Mouse (Mus musculus): ENCODE results near the gene Pla2g4e. TPM values are rescaled to one million over a fixed set of nuclear protein-coding genes. Genes with fewer than 3 reads are reported as not detected.

The Pla2g4e gene
- polyA plus RNA-seq, 1 experiment from 2014 or later, result 0.19 TPM

DNA sequence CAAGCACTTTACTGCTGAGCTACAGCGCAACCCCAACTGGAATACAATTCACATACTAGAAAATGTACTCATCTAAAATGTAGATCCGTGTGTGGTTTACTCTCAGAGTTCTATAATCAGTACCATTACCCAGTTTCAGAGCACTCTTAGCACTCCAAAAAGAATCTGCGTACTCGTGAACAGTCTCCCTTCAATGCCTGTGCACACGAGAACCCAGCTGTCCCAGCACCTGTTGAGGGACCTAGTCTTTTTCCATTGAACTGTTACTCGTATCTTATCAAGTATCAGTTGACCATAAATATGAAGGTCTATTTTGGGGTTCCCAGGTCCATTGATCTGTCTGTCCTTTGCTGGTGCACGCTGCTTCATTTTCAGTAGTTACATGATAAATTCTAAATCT, 95.5 kb downstream of the Pla2g4e start:
- H3K9me3 ChIP-seq, result no peaks in the 10 kb centered on the region
- H3K9ac ChIP-seq (replicated peaks), result no peak overlapping the region
- no peak for ATAC-seq (ENCODE audit: low FRiP score, low read depth)
- no peak overlapping the region for H3K27ac ChIP-seq (replicated peaks)
- H3K4me1 ChIP-seq, result peaks cover 7% of the 10 kb centered on the region
- peaks cover 8% of the 10 kb centered on the region for H3K27me3 ChIP-seq
- H3K36me3 ChIP-seq, result no peaks in the 10 kb centered on the region
- H3K4me3 ChIP-seq, result no peak overlapping the region
- no peak overlapping the region for H3K4me2 ChIP-seq (replicated peaks)
- 90% methylated on average over 7 of the region's 7 CpGs for WGBS

DNA sequence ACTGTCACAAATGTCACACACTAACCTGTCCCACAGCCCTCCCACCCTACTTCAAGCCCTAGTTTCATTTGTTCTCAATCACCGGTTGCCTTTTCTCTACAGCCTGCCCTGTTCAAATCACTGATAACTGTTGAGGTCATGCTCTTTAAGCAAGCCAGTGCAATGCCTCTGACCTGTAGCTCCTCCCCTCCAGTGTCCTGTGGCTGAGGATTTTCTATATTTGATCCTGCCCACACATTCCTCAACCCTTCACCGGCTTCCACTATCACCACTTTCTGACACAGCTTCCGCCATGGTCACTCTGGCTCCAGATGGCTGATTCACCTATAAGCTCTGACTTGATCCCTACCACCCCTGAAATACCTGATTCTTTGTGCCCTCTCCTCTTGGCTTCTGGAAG, 97.1 kb downstream of the Pla2g4e start:
- H3K4me3 ChIP-seq, result no peak overlapping the region
- no peaks in the 10 kb centered on the region for H3K27me3 ChIP-seq
- no peaks in the 10 kb centered on the region for H3K9me3 ChIP-seq
- H3K4me2 ChIP-seq (replicated peaks), result no peak overlapping the region
- no peak overlapping the region for H3K9ac ChIP-seq (replicated peaks)
- ATAC-seq (ENCODE audit: low FRiP score, low read depth), result no peak
- H3K27ac ChIP-seq (replicated peaks), result no peak overlapping the region
- 89% methylated on average over 3 of the region's 3 CpGs for WGBS
- H3K4me1 ChIP-seq, result no peaks in the 10 kb centered on the region
- H3K36me3 ChIP-seq, result no peaks in the 10 kb centered on the region

DNA sequence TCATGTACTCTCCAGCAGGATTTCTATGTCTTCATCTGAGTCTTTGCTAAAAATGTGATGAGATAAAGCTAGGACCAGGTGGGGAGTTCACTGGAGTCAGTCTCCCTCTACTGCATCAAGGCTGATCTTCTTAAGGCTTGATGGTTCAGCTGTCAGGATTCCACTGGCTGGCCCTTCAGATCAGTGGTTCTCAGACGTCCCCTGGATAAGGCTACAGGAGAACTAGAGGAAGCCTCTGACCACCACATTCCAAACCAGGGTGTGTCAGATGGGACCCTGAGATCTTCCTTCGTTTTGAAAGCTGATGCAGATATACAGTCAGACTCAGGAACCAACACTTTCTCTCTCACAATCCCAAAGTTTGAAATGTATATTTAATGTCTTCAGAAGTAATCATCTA, 97.8 kb downstream of the Pla2g4e start:
- H3K27ac ChIP-seq (replicated peaks), result no peak overlapping the region
- no peaks in the 10 kb centered on the region for H3K9me3 ChIP-seq
- H3K36me3 ChIP-seq, result no peaks in the 10 kb centered on the region
- H3K4me3 ChIP-seq, result no peak overlapping the region
- no peak for ATAC-seq (ENCODE audit: low FRiP score, low read depth)
- H3K27me3 ChIP-seq, result no peaks in the 10 kb centered on the region
- H3K9ac ChIP-seq (replicated peaks), result no peak overlapping the region
- WGBS, result 63% methylated on average over 2 of the region's 2 CpGs
- no peak overlapping the region for H3K4me2 ChIP-seq (replicated peaks)
- H3K4me1 ChIP-seq, result no peaks in the 10 kb centered on the region

DNA sequence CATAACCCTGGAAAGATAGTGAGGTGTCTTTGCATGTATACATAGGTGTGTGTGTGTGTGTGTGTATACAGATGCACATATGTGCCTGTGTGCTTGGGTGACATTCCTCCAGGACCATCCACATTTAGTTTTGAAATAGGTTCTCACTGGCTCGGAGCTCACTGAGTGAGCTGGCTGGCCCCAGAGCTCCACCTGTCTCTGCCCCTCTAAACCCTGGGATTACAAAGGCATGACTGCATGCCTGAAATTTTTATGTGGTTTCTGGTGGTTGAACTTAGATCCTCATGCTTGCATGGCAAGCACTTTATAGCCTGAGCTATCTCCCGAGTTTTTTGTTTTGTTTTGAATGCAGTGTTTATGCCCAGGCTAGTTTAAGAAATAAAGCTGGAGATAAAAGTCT, 98.6 kb downstream of the Pla2g4e start:
- ATAC-seq (ENCODE audit: low FRiP score, low read depth), result no peak
- no peak overlapping the region for H3K9ac ChIP-seq (replicated peaks)
- no peaks in the 10 kb centered on the region for H3K36me3 ChIP-seq
- H3K4me3 ChIP-seq, result no peak overlapping the region
- no peaks in the 10 kb centered on the region for H3K9me3 ChIP-seq
- H3K27me3 ChIP-seq, result no peaks in the 10 kb centered on the region
- no peaks in the 10 kb centered on the region for H3K4me1 ChIP-seq
- H3K27ac ChIP-seq (replicated peaks), result no peak overlapping the region
- no peak overlapping the region for H3K4me2 ChIP-seq (replicated peaks)
- 89% methylated on average over 2 of the region's 2 CpGs for WGBS

DNA sequence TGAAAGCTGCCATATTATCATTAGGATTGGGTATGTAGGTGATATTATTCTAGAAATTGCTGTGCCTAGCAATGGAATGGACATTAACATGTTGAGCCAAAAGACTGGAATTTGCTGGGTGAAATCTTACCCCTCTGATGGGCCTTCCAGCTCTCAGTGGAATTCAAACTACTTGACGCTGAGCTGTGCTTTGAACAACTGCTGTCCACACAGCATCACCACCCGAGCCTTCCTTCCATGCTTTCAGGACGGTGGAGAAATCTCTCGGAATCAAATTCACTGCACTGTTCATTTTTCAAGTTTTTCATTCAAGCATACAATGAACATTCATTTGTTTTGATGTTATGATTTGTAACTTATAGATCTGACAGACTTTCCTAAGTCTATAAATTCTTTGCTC, 100.7 kb downstream of the Pla2g4e start:
- ATAC-seq (ENCODE audit: low FRiP score, low read depth), result no peak
- 86% methylated on average over 4 of the region's 4 CpGs for WGBS

DNA sequence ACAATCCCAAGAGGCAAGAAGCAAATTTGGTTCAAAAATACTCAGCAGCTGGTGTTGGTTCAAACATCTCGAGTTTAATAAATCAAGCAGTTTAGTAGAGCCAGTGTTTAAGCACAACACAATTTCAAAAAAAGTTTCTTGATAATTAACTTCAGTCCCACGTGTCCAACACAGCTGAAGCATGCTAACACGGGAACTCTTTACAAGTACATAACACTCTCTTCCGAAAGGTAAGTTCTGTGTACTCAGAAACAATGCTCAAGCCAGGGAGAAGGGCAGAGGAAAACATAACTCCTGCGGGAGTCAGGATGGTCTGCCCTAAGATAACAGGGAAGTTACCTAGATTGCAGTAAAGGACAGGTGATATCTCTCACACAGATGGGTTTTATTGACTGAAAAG, 102.8 kb downstream of the Pla2g4e start:
- no peaks in the 10 kb centered on the region for H3K27me3 ChIP-seq
- WGBS, result 90% methylated on average over 5 of the region's 5 CpGs
- no peak overlapping the region for H3K4me2 ChIP-seq (replicated peaks)
- H3K9me3 ChIP-seq, result no peaks in the 10 kb centered on the region
- H3K4me3 ChIP-seq, result no peak overlapping the region
- H3K9ac ChIP-seq (replicated peaks), result no peak overlapping the region
- no peaks in the 10 kb centered on the region for H3K4me1 ChIP-seq
- no peak overlapping the region for H3K27ac ChIP-seq (replicated peaks)
- no peaks in the 10 kb centered on the region for H3K36me3 ChIP-seq
- no peak for ATAC-seq (ENCODE audit: low FRiP score, low read depth)

More for the DNA sequence above, 100.7 kb downstream of the Pla2g4e start:
- Histone ChIP-seq H3K9ac (replicated peaks) (no peak overlapping the region), H3K4me2 (replicated peaks) (no peak overlapping the region), H3K27me3 (no peaks in the 10 kb centered on the region), H3K4me3 (no peak overlapping the region), H3K9me3 (no peaks in the 10 kb centered on the region), H3K4me1 (no peaks in the 10 kb centered on the region), H3K36me3 (no peaks in the 10 kb centered on the region), H3K27ac (replicated peaks) (no peak overlapping the region)

DNA sequence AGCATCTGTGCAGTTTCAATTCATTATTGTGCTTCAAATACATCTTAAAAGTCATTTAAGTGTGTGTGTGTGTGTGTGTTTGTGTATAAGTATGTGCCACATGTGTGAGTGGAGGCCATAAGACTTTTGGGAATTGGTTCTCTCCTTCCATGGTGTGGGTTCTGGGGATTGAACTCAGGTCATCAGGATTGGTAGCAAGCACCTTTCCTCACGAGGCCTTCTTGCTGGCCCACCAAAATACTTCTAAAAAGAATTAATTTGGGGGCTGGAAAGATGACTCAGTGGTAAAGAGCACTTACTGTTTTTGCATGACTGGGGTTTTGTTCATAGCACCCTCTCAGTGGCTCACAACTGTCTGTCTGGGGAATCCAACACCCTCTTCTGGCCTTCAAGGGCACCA, 103.5 kb downstream of the Pla2g4e start:
- H3K27me3 ChIP-seq, result no peaks in the 10 kb centered on the region
- H3K9me3 ChIP-seq, result no peaks in the 10 kb centered on the region
- no peaks in the 10 kb centered on the region for H3K4me1 ChIP-seq
- H3K4me3 ChIP-seq, result no peak overlapping the region
- no peak for ATAC-seq (ENCODE audit: low FRiP score, low read depth)
- no peak overlapping the region for H3K9ac ChIP-seq (replicated peaks)
- no peaks in the 10 kb centered on the region for H3K36me3 ChIP-seq
- no peak overlapping the region for H3K27ac ChIP-seq (replicated peaks)
- H3K4me2 ChIP-seq (replicated peaks), result no peak overlapping the region
- 72% methylated on average over 1 of the region's 1 CpGs for WGBS

DNA sequence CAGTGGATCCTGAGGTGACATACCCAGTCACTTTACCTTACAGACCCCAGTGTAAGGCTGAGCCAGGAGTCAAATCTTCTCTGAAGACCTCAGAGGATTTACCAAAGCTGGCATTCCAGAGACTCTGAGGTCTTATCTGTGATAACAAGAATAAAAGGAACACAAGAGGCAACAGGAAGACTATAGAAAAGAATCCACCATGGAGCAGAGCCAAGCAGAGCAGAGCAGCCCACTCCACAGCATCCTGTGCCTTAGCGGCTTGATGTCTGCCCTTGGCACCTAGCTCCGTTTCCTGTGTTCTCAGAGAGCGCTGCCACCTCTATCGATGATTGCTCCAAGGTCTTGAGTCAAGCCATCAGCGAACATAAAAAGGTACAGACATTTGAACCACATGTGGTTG, 104.8 kb downstream of the Pla2g4e start:
- WGBS, result 90% methylated on average over 5 of the region's 5 CpGs
- H3K9me3 ChIP-seq, result no peaks in the 10 kb centered on the region
- ATAC-seq (ENCODE audit: low FRiP score, low read depth), result no peak
- no peak overlapping the region for H3K27ac ChIP-seq (replicated peaks)
- H3K4me2 ChIP-seq (replicated peaks), result no peak overlapping the region
- H3K36me3 ChIP-seq, result no peaks in the 10 kb centered on the region
- H3K4me3 ChIP-seq, result no peak overlapping the region
- H3K27me3 ChIP-seq, result no peaks in the 10 kb centered on the region
- no peak overlapping the region for H3K9ac ChIP-seq (replicated peaks)
- H3K4me1 ChIP-seq, result no peaks in the 10 kb centered on the region

DNA sequence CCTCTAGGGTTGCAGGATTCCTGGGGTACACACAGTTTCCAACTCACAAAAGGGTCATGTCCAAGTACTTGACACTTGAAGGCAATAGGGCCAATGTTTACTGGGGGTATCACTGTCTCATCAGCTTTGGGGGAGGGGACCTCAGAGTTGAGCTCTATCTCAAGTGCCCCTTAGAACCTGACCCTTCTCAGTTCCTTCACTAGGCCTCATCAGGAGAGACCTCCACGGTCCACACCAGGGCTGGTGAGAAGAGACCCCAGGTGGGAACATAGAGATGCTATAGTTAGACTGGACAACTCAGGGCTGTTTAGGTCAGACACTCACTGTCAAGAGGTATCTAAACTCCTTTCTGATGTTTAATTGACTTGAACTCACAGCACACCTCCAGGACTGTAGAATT, 106.0 kb downstream of the Pla2g4e start:
- no peaks in the 10 kb centered on the region for H3K36me3 ChIP-seq
- H3K27me3 ChIP-seq, result no peaks in the 10 kb centered on the region; the same call in 1 of the 2 replicates
- no peak overlapping the region for H3K27ac ChIP-seq (replicated peaks)
- H3K4me2 ChIP-seq (replicated peaks), result no peak overlapping the region
- WGBS, result 91% methylated on average over 1 of the region's 1 CpGs
- H3K9me3 ChIP-seq, result no peaks in the 10 kb centered on the region
- H3K4me1 ChIP-seq, result no peaks in the 10 kb centered on the region
- no peak overlapping the region for H3K4me3 ChIP-seq
- ATAC-seq (ENCODE audit: low FRiP score, low read depth), result no peak
- H3K9ac ChIP-seq (replicated peaks), result no peak overlapping the region

DNA sequence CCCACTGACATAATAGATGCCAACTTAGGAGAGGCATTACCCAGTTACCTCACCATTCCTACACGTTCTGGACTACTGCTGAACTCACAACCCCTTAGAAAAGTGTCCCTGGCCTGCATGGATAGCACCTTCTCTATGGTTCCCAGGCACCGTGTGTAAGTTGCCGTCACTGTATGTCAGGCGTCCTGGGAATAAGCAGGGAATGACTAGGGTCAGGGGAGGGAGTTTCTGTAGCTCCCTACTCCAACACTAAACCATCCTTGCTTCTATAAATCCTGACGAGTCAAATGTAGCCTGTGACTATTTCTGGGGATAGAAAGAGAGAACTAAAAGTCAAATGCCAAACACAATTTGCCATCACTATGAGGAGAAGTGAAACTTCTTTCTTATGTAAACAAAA, 107.9 kb downstream of the Pla2g4e start:
- Histone ChIP-seq H3K4me1 (no peaks in the 10 kb centered on the region), H3K36me3 (no peaks in the 10 kb centered on the region), H3K27ac (replicated peaks) (no peak overlapping the region), H3K9me3 (no peaks in the 10 kb centered on the region), H3K9ac (replicated peaks) (no peak overlapping the region), H3K4me3 (no peak overlapping the region), H3K27me3 (no peaks in the 10 kb centered on the region; the same call in 1 of the 2 replicates), H3K4me2 (replicated peaks) (no peak overlapping the region)
- 84% methylated on average over 5 of the region's 5 CpGs for WGBS
- no peak for ATAC-seq (ENCODE audit: low FRiP score, low read depth)

DNA sequence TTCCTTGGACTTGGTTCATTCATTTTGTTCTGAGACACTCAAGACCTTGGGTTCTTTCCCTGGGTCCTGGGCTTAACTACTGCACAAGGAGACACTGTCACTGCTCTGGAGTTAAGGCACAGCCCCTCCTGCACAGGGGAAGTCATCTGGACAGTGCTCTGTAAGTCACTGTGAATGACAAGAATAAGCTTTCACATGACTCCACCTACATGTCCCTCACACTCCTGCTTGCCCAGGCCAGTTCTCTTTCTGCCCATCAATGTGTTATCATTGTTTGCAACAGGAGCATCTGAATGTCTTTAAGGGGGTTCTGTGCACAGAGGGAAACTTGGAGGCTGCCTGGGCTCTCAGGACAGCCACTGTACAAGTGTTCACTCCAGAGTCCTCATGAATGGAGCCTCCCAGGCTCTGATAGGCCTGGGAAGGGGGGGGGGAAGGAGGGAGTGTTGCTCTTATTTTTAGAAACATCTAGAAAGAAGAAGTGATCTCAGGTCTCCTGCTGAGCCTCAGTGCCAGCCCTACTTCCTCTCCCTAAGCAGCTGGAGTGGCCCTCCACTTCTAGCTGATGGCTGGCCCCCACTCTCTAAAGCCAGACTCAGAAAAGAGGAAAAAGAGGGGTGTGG, 110.6 kb downstream of the Pla2g4e start:
- no peaks in the 10 kb centered on the region for H3K9me3 ChIP-seq
- H3K4me1 ChIP-seq, result no peaks in the 10 kb centered on the region
- no peak for ATAC-seq (ENCODE audit: low FRiP score, low read depth)

DNA sequence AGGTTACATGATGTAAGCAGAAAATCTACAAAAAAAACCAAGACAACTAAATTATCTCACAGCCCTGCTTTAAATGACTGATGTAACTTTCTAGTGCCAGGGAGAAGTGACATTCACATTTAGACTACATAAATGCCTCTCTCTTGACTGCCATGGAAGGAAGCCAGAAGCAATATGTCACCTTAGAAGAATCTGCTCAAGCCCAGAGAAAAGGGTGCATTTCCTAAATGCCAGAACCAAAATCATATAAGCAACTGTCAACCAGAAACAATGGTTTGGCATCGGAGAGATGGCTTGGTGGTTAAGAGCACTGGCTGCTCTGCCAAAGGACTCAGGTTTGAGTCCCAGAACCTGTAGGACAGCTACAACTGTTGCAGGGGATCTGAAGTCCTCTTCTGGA, 113.3 kb downstream of the Pla2g4e start:
- Histone ChIP-seq H3K9me3 (no peaks in the 10 kb centered on the region), H3K27ac (replicated peaks) (no peak overlapping the region), H3K4me1 (no peaks in the 10 kb centered on the region), H3K36me3 (no peaks in the 10 kb centered on the region), H3K4me3 (no peak overlapping the region), H3K4me2 (replicated peaks) (no peak overlapping the region), H3K9ac (replicated peaks) (no peak overlapping the region), H3K27me3 (no peaks in the 10 kb centered on the region; the same call in 1 of the 2 replicates)
- 97% methylated on average over 1 of the region's 1 CpGs for WGBS
- ATAC-seq (ENCODE audit: low FRiP score, low read depth), result no peak

More for the DNA sequence above, 110.6 kb downstream of the Pla2g4e start:
- Histone ChIP-seq H3K36me3 (no peaks in the 10 kb centered on the region), H3K4me2 (replicated peaks) (no peak overlapping the region), H3K27me3 (no peaks in the 10 kb centered on the region; the same call in 1 of the 2 replicates), H3K4me3 (no peak overlapping the region), H3K27ac (replicated peaks) (no peak overlapping the region), H3K9ac (replicated peaks) (no peak overlapping the region)

DNA sequence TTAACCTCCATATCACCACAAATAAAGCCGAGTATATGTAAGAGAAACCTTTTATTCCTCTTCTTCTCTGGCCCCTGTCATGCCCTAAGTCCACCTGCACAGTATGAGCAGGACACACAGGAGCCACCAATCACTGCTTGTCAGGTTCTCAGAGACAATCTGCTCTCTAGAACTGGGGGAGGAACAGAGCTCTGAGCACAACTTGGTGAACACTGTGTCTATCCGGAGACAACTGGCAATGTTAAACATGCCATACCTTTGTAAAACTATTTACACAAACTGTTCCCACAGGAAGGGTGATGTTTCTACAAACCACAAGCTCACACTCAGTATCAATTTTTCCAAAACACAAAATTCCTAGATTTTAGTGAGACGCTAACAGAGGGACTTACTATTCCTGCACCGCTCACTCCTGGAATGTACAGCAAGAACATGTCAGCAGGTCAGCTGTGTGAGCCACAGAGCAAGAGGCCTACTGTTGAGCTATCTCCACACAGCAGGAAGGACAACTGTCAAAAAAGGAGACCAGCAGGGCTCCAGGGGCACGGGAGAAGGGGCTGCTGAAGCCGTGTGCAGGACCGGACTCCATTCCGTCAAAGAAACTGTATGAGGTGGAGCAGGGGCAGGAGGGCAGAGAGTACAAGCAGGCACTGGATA, 115.8 kb downstream of the Pla2g4e start:
- no peak overlapping the region for H3K4me2 ChIP-seq (replicated peaks)
- no peaks in the 10 kb centered on the region for H3K9me3 ChIP-seq
- no peak overlapping the region for H3K4me3 ChIP-seq
- no peak overlapping the region for H3K9ac ChIP-seq (replicated peaks)
- no peaks in the 10 kb centered on the region for H3K4me1 ChIP-seq
- H3K36me3 ChIP-seq, result no peaks in the 10 kb centered on the region
- no peak overlapping the region for H3K27ac ChIP-seq (replicated peaks)
- no peaks in the 10 kb centered on the region; the same call in 1 of the 2 replicates for H3K27me3 ChIP-seq
- ATAC-seq (ENCODE audit: low FRiP score, low read depth), result no peak
- 69% methylated on average over 8 of the region's 8 CpGs for WGBS
